Mouse (Mus musculus) heart, postnatal 0 days (tissue): ENCODE results near the gene Cd164l2. TPM values are rescaled to one million over a fixed set of nuclear protein-coding genes. Genes with fewer than 3 reads are reported as not detected.

Experiments used
- ATAC-seq: fragments of 200-750 bp; cut with Nextera tagmentation; 2 replicates; pipeline ENCODE4 v1.8.0; 2017; ENCODE audit warnings: low read depth, moderate number of reproducible peaks, moderate library complexity; ENCODE audit not compliant: insufficient read depth
- DNase-seq: peaks from one replicate; pipeline ENCODE4 v3.0.0-alpha.2; 2016; ENCODE audit warnings: low spot score
- H3K27ac ChIP-seq: fragments of 300-500 bp; sonication (generic); 2 replicates; pipeline ENCODE4 v1.5.1; 2014; ENCODE audit warnings: low read depth, mild to moderate bottlenecking
- H3K27me3 ChIP-seq: fragments of 300-500 bp; sonication (generic); 2 replicates; pipeline ENCODE4 v1.6.1; 2014; ENCODE audit warnings: low read length, mixed read lengths; ENCODE audit not compliant: control insufficient read depth, insufficient read depth
- H3K36me3 ChIP-seq: fragments of 300-500 bp; sonication (generic); replicated peaks from 2 replicates; pipeline ENCODE4 v1.6.1; 2014; ENCODE audit warnings: low read length, mixed read lengths; ENCODE audit not compliant: control insufficient read depth, insufficient read depth
- H3K4me1 ChIP-seq: fragments of 300-500 bp; sonication (generic); 2 replicates; pipeline ENCODE4 v1.6.1; 2014; ENCODE audit warnings: antibody characterized with exemption; ENCODE audit not compliant: control insufficient read depth, insufficient read depth
- H3K4me2 ChIP-seq: fragments of 300-500 bp; sonication (generic); 2 replicates; pipeline ENCODE4 v1.6.1; 2014; ENCODE audit warnings: low read depth, mild to moderate bottlenecking, low read length, moderate library complexity
- H3K4me3 ChIP-seq: fragments of 300-500 bp; sonication (generic); 2 replicates; pipeline ENCODE4 v1.5.1; 2014; ENCODE audit warnings: low read depth, low read length
- H3K9ac ChIP-seq: fragments of 300-500 bp; sonication (generic); replicated peaks from 2 replicates; pipeline ENCODE4 v1.6.1; 2014; ENCODE audit warnings: low read depth, low read length, mixed read lengths
- H3K9me3 ChIP-seq: fragments of 300-500 bp; sonication (generic); replicated peaks from 2 replicates; pipeline ENCODE4 v1.6.1; 2016; ENCODE audit warnings: low read length; ENCODE audit not compliant: control insufficient read depth
- CTCF ChIP-seq: IDR thresholded peaks from 2 replicates; pipeline ENCODE4 v1.5.1; 2016; ENCODE audit warnings: antibody characterized with exemption, control low read depth, low read depth
- EP300 ChIP-seq: IDR thresholded peaks from 2 replicates; pipeline ENCODE4 v1.6.1; 2016; ENCODE audit warnings: antibody characterized with exemption, low read depth
- WGBS: fragments of 180-500 bp; shearing (Covaris S2); extraction: QIAGEN DNeasy Blood & Tissue Kit; methylation state at CpG from one replicate; pipeline ENCODE4 v1.1.7; 2014; 5-methylcytosine and 5-hydroxymethylcytosine counted together
- polyA plus RNA-seq: library from polyadenylated mRNA; unstranded; fragments of >200 nt; fragmentation: Nextera tagmentation; extraction: Ambion mirVana; gene quantifications from 2 replicates; pipeline ENCODE4 v1.2.1, GENCODE M21; 2015
- total RNA-seq: library from RNA; depleted of rRNA; stranded (reverse); fragments of >200 nt; gene quantifications from 2 replicates; pipeline ENCODE4 v1.2.3, GENCODE M21; 2014; ENCODE audit warnings: low replicate concordance

The Cd164l2 gene
- total and polyA plus RNA-seq, 2 experiments from 2014 or later = 0.33 TPM; not detected in 1

DNA sequence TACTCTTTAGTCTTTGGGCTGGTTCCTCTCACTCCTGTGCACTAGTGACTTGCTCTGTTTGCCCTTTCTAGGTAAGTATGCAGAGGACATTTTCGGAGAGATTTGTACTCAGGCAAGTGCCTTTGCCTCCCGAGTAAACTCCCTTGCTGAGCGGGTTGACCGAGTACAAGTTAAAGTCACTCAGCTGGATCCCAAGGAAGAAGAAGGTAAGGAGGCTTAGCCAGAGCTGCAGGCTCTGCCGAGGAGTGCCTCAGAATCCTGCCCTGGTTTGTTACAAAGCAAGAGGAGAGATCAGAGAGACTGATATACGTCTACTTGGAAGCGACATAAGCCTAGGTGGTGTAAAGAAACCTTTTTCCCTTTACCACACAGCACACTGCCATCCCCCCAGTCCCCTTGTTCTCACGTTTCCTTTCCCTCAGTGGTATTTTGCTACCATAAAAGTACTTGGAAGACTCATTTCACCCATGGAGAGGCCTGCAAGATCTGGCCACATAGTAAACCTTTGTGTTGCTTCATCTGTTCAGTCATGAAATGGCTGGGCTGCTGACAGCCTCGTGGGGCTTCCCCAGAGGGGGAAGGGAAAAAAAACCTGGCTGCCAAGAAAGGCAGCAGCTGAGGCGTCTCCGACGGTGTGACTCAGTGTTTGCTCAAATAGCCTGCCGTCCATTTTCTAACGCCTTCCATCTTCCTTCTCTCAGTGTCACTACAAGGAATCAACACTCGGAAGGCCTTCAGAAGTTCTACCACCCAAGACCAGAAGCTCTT, 26.8 kb upstream of the Cd164l2 start:
- no peaks in the 10 kb centered on the region for H3K27me3 ChIP-seq
- 30% methylated on average over 15 of the region's 15 CpGs for WGBS
- no peak overlapping the region for H3K4me3 ChIP-seq
- H3K9me3 ChIP-seq = no peaks in the 10 kb centered on the region
- peaks cover 29% of the 10 kb centered on the region for H3K4me1 ChIP-seq
- no peak overlapping the region for H3K4me2 ChIP-seq
- H3K36me3 ChIP-seq = peaks cover 53% of the 10 kb centered on the region
- H3K9ac ChIP-seq = no peak overlapping the region
- H3K27ac ChIP-seq = peak overlapping the region; percentile 83
- DNase-seq = peak; percentile 82
- ATAC-seq = peak; percentile 81
- TF ChIP-seq CTCF (no peak), EP300 (no peak)

- Histone ChIP-seq H3K4me1 (peaks cover 29% of the 10 kb centered on the region), H3K4me2 (no peak overlapping the region), H3K4me3 (no peak overlapping the region), H3K9ac (no peak overlapping the region), H3K9me3 (no peaks in the 10 kb centered on the region), H3K27me3 (no peaks in the 10 kb centered on the region), H3K36me3 (peaks cover 61% of the 10 kb centered on the region), H3K27ac (peak overlapping the region; percentile 83; the same call in 1 of the 2 replicates)
- TF ChIP-seq EP300 (no peak), CTCF (no peak)
- ATAC-seq (0 out of 2 replicates have a peak, but pooled peaks have one; percentile 7), DNase-seq (no peak)
- 66% methylated on average over 8 of the region's 8 CpGs for WGBS
These were observed 26.0 kb upstream of the Cd164l2 start for GRCm38 (mm10) chr4:133185893-133186292.

- H3K4me1 ChIP-seq = peaks cover 29% of the 10 kb centered on the region
- H3K27ac ChIP-seq = no peak overlapping the region
- 93% methylated on average over 5 of the region's 5 CpGs for WGBS
- H3K27me3 ChIP-seq = no peaks in the 10 kb centered on the region
- ATAC-seq = no peak
- H3K36me3 ChIP-seq = peaks cover 62% of the 10 kb centered on the region
- H3K4me2 ChIP-seq = no peak overlapping the region
- H3K9ac ChIP-seq = no peak overlapping the region
- DNase-seq = no peak
- no peak overlapping the region for H3K4me3 ChIP-seq
- TF ChIP-seq CTCF = 0 out of 2 replicates have a peak, but pooled peaks have one; percentile 23
- TF ChIP-seq EP300 = no peak
- H3K9me3 ChIP-seq = no peaks in the 10 kb centered on the region
These were observed 25.1 kb upstream of the Cd164l2 start for GRCm38 (mm10) chr4:133186856-133187255.

GRCm38 (mm10) chr4:133189396-133189795, 22.5 kb upstream of the Cd164l2 start:
- Histone ChIP-seq H3K4me2 (no peak overlapping the region), H3K4me3 (no peak overlapping the region), H3K27ac (no peak overlapping the region), H3K9me3 (no peaks in the 10 kb centered on the region), H3K4me1 (peaks cover 17% of the 10 kb centered on the region), H3K9ac (no peak overlapping the region), H3K27me3 (no peaks in the 10 kb centered on the region), H3K36me3 (peaks cover 80% of the 10 kb centered on the region)
- no peak for TF ChIP-seq EP300
- TF ChIP-seq CTCF = no peak
- no peak for ATAC-seq
- WGBS = 73% methylated on average over 10 of the region's 10 CpGs
- no peak for DNase-seq

DNA sequence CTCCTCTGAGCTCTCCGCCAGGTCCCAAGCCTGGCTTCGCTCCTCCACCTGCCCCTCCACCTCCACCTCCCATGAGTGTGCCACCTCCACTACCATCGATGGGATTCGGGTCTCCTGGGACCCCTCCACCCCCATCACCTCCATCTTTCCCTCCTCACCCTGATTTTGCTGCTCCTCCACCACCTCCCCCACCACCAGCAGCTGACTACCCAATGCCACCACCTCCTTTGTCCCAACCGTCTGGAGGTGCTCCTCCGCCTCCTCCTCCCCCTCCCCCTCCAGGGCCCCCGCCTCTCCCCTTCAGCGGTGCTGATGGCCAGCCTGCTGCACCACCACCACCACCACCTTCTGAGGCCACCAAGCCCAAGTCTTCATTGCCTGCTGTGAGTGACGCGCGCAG, 17.4 kb upstream of the Cd164l2 start:
- Histone ChIP-seq H3K9me3 (no peaks in the 10 kb centered on the region), H3K27me3 (no peaks in the 10 kb centered on the region), H3K4me1 (peaks cover 17% of the 10 kb centered on the region; the same call in 1 of the 2 replicates), H3K4me3 (no peak overlapping the region), H3K36me3 (peaks cover 75% of the 10 kb centered on the region), H3K4me2 (no peak overlapping the region), H3K27ac (no peak overlapping the region), H3K9ac (no peak overlapping the region)
- DNase-seq = no peak
- TF ChIP-seq EP300 (no peak), CTCF (no peak)
- 81% methylated on average over 11 of the region's 11 CpGs for WGBS
- ATAC-seq = no peak

DNA sequence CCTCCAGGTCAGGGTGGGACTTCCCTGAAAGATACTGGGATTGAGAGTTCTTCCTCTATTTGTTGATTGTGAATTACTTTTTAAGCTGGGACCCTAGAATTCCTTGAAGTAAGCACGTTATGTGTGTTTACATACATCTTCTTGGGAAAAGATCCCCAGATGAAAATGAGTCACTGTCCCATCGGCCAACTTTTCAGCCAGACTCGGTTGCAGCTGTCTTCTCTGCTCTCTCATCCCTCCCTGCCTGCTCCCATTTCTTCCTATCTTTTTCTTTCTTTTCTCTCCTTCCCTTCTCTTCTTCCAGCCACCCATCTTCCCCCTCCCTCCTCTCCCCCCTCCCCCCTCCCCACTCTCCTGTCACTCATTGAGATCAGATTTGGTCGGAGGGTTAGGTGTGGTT, 16.9 kb upstream of the Cd164l2 start:
- DNase-seq (no peak), ATAC-seq (no peak)
- Histone ChIP-seq H3K27me3 (no peaks in the 10 kb centered on the region), H3K36me3 (peaks cover 69% of the 10 kb centered on the region), H3K4me1 (peaks cover 22% of the 10 kb centered on the region; the same call in 1 of the 2 replicates), H3K9me3 (no peaks in the 10 kb centered on the region), H3K4me3 (no peak overlapping the region), H3K4me2 (no peak overlapping the region), H3K9ac (no peak overlapping the region), H3K27ac (no peak overlapping the region)
- TF ChIP-seq EP300 (no peak), CTCF (no peak)
- WGBS = 52% methylated on average over 4 of the region's 4 CpGs
